Mouse (Mus musculus) cerebellum, adult 2 months (tissue): ENCODE data around the gene Tmod1. TPM values are rescaled to one million over a fixed set of nuclear protein-coding genes. Genes with fewer than 3 reads are reported as not detected.

Source experiments
- DNase-seq, 2 experiments: peaks; one replicate each; pipeline ENCODE4 v3.0.0; 2021
- H3K27ac ChIP-seq: fragments of 200-500 bp; 2 replicates; pipeline ENCODE4 v1.5.1; 2012; ENCODE audit warnings: low read length, control low read depth, inconsistent platforms; ENCODE audit not compliant: insufficient read depth
- H3K27me3 ChIP-seq: fragments of 200-500 bp; 2 replicates; pipeline ENCODE4 v1.6.1; 2012; ENCODE audit warnings: inconsistent platforms, mild to moderate bottlenecking, low read length, moderate library complexity; ENCODE audit not compliant: control insufficient read depth, insufficient read depth
- H3K4me1 ChIP-seq: fragments of 200-500 bp; 2 replicates; pipeline ENCODE4 v1.6.1; 2011; ENCODE audit warnings: low read length; ENCODE audit not compliant: control insufficient read depth, insufficient read depth
- H3K4me3 ChIP-seq: fragments of 200-500 bp; replicated peaks from 2 replicates; pipeline ENCODE3; 2011; ENCODE audit warnings: mild to moderate bottlenecking, low read depth, low read length, control low read depth; ENCODE audit not compliant: insufficient read depth
- CTCF ChIP-seq: fragments of 200-500 bp; IDR thresholded peaks from 2 replicates; pipeline ENCODE4 v1.5.1; 2011; ENCODE audit warnings: low read depth, mild to moderate bottlenecking, control low read depth, low read length, moderate library complexity, borderline replicate concordance; ENCODE audit not compliant: insufficient read depth
- POLR2A ChIP-seq: fragments of 200-500 bp; IDR thresholded peaks from 2 replicates; pipeline ENCODE4 v1.6.1; 2011; ENCODE audit warnings: low read length, control low read depth, borderline replicate concordance; ENCODE audit not compliant: insufficient read depth
- WGBS: fragments of 180-500 bp; shearing (Covaris S2); methylation state at CpG from one replicate; pipeline ENCODE4 v1.1.7; 2018; 5-methylcytosine and 5-hydroxymethylcytosine counted together
- polyA plus RNA-seq: library from polyadenylated mRNA; depleted of rRNA; stranded (reverse); fragments of >200 nt; gene quantifications from 2 replicates; pipeline ENCODE4 v1.2.3, GENCODE M21; 2012

The Tmod1 gene
- polyA plus RNA-seq, 1 experiment, result 55.7 TPM

- Histone ChIP-seq H3K4me1 (no peaks in the 10 kb centered on the region), H3K4me3 (no peak overlapping the region), H3K27ac (no peak overlapping the region), H3K27me3 (no peaks in the 10 kb centered on the region)
- TF ChIP-seq CTCF (peak; percentile 66), POLR2A (no peak)
- DNase-seq, result peak in 1 of 2 experiments; percentile 53
- WGBS, result 70% methylated on average over 3 of the region's 3 CpGs
These were observed 91.5 kb downstream of the Tmod1 start for GRCm38 (mm10) chr4:46130221-46130620.

- no peak overlapping the region for H3K27ac ChIP-seq
- no peak for DNase-seq
- no peak for TF ChIP-seq POLR2A
- no peak for TF ChIP-seq CTCF
- H3K4me3 ChIP-seq, result no peak overlapping the region
- 89% methylated on average over 6 of the region's 6 CpGs for WGBS
- no peaks in the 10 kb centered on the region for H3K27me3 ChIP-seq
- H3K4me1 ChIP-seq, result no peaks in the 10 kb centered on the region
These were observed 93.1 kb downstream of the Tmod1 start for GRCm38 (mm10) chr4:46131791-46132190.

GRCm38 (mm10) chr4:46137629-46138286 lies 99.0 kb downstream of the Tmod1 start:
- Histone ChIP-seq H3K4me1 (peaks cover 4% of the 10 kb centered on the region; the same call in 1 of the 2 replicates), H3K4me3 (peak overlapping the region; percentile 93), H3K27ac (peak overlapping the region; percentile 90; the same call in 1 of the 2 replicates), H3K27me3 (no peaks in the 10 kb centered on the region)
- DNase-seq, result no peak
- TF ChIP-seq CTCF (no peak), POLR2A (no peak)
- 7% methylated on average over 17 of the region's 17 CpGs for WGBS

- H3K4me1 ChIP-seq, result peaks cover 4% of the 10 kb centered on the region; the same call in 1 of the 2 replicates
- H3K4me3 ChIP-seq, result peak within 1 kb of the TSS; percentile 93
- DNase-seq, result peak; percentile 91 to 96
- under 1% methylated on average over 89 of the region's 90 CpGs for WGBS
- TF ChIP-seq POLR2A, result peak; percentile 87
- no peak for TF ChIP-seq CTCF
- no peaks in the 10 kb centered on the region for H3K27me3 ChIP-seq
- peak within 1 kb of the TSS; percentile 90 for H3K27ac ChIP-seq
These were observed 99.8 kb downstream of the Tmod1 start, which contains the start of the genes Ncbp1 and Tstd2 for GRCm38 (mm10) chr4:46138287-46139222. TSS of gene Ncbp1 (plus strand) at chr4:46138613. TSS of gene Tstd2 (minus strand) at chr4:46138694.

DNA sequence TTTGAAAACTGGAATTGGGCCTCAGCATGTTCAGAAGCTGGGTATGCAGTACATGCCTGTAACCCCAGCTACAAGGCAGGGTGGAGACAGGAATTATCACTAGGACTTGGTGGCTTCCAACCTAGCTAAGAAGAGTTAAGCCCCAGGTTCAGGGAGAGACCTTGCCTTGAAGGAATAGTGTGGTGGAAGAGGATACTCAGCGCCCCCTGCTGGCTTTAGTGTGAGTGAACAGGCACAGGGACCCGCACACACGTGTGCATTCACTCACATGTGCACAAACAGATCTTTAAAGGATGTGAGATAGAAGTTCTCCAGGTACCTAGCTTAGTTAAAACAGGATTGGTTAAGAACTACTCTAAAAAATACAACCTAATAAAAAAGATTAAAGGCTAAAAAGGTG lies 105.6 kb downstream of the Tmod1 start:
- H3K27ac ChIP-seq, result no peak overlapping the region
- peaks cover 4% of the 10 kb centered on the region; the same call in 1 of the 2 replicates for H3K4me1 ChIP-seq
- DNase-seq, result no peak
- peak; percentile 38; the same call in 1 of the 2 replicates for TF ChIP-seq CTCF
- TF ChIP-seq POLR2A, result no peak
- no peak overlapping the region for H3K4me3 ChIP-seq
- H3K27me3 ChIP-seq, result no peaks in the 10 kb centered on the region
- WGBS, result 78% methylated on average over 3 of the region's 3 CpGs

DNA sequence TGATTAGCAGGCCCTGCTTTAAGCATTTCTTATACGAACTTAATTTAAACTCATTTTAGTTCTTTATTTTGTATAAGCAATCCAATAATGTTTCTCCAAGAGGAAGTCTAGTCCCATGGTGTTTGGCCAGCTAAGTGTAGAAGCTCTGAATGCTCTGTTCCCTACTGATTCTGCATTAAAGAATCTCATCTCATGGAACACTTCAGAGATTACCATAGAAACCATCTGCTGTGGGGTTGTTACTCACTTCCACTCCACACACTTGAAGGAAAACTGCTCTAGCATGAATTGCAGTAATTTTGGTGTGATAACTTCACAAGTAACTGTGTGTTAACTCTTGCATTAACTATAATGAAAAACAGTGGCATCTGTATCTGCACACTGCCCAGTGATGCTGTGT lies 108.1 kb downstream of the Tmod1 start:
- no peak overlapping the region for H3K27ac ChIP-seq
- no peak for DNase-seq
- H3K4me1 ChIP-seq, result no peaks in the 10 kb centered on the region
- no peak for TF ChIP-seq CTCF
- TF ChIP-seq POLR2A, result no peak
- H3K27me3 ChIP-seq, result no peaks in the 10 kb centered on the region
- H3K4me3 ChIP-seq, result no peak overlapping the region
- 94% methylated on average over 1 of the region's 1 CpGs for WGBS

DNA sequence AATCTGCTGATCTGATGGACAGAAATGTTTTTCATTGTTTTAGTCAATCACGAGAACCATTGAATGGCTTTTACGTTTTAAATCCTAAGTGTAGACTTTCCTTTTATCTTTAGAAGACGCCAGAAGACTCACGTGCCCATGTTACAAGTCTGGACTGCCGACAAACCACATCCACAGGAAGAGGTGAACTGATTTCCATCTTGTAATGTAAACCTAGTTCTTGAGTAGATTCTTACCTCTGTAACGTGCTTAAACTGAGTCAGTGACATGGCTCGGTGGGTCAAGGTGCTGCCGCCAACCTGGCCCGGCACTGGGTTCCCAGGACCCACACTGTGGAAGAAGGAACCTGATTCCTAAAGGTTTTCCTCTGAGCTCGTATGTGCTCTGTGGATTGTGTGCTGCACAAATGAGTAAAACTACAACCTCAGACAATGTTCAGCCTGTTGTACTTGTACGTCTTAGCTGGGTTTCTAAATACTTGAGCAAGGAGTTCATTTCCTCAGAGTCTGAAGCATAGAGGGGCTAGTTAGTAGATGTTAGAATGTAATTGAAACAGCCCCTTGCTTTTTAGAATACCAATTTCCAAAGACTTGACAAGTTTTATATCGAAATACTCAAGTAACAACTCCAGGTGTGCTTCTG lies 113.3 kb downstream of the Tmod1 start:
- no peaks in the 10 kb centered on the region for H3K4me1 ChIP-seq
- WGBS, result 94% methylated on average over 12 of the region's 12 CpGs

More for the DNA sequence above, 113.3 kb downstream of the Tmod1 start:
- DNase-seq, result no peak
- Histone ChIP-seq H3K4me3 (no peak overlapping the region), H3K27ac (no peak overlapping the region), H3K27me3 (no peaks in the 10 kb centered on the region)
- TF ChIP-seq POLR2A, result no peak
- TF ChIP-seq CTCF, result no peak
